Mouse (Mus musculus) heart, postnatal 10 days (tissue): ENCODE data around the gene Vmn2r55. TPM values are rescaled to one million over a fixed set of nuclear protein-coding genes. Genes with fewer than 3 reads are reported as not detected.
"Not testable (repeated sequence)": the region's sequence is repeated elsewhere in the genome, so short reads cannot be mapped to it uniquely, and the experiment has no call there.

ENCODE experiments used
- DNase-seq, 2 experiments: peaks; one replicate each; pipeline ENCODE4 v3.0.0; 2021
- intact Hi-C: fragments of 180-260 bp; cut with DNase I; formaldehyde crosslinking; loops from one replicate; pipeline ENCODE4 v1.15.1; 2025
- total RNA-seq, 2 experiments: library from RNA; stranded (reverse); gene quantifications; 2 replicates each; pipeline ENCODE4 v1.2.3; 2021

Gene Vmn2r55
- total RNA-seq: not detected

GRCm38 (mm10) chr7:12684903-12685302 is at the start of gene Vmn2r55:
Vmn2r55 (minus strand) TSS chr7:12685003.
- DNase-seq, intact Hi-C loops: not testable (repeated sequence)

GRCm38 (mm10) chr7:12640219-12640618 is 44.6 kb downstream of the Vmn2r55 start, which contains the start of gene Vmn2r54:
Vmn2r54 (minus strand) TSS chr7:12640319.
- intact Hi-C loops: not testable (repeated sequence)

GRCm38 (mm10) chr7:12608688-12609087 is 76.1 kb downstream of the Vmn2r55 start, which contains the start of gene Vmn2r53:
Vmn2r53 (minus strand) TSS chr7:12608788.
- intact Hi-C loops: no loop called here
- no peak for DNase-seq

More at GRCm38 (mm10) chr7:12640219-12640618, 44.6 kb downstream of the Vmn2r55 start, which contains the start of gene Vmn2r54:
- DNase-seq: not testable (repeated sequence)

Other genes with a start within 250 kb of the Vmn2r55 start
- gene Zfp606, start 206.7 kb downstream of the Vmn2r55 start, total RNA-seq: 10 to 100 TPM; 14.4 to 17.5 TPM
- not detected for gene 2900092C05Rik, start 172.5 kb downstream of the Vmn2r55 start, total RNA-seq
- under 1 TPM; 0.02 TPM for gene Vmn2r53, start 76.2 kb downstream of the Vmn2r55 start, total RNA-seq
- not detected for gene Vmn2r54, start 44.7 kb downstream of the Vmn2r55 start, total RNA-seq
- gene Vmn2r56, start 50.0 kb upstream of the Vmn2r55 start, total RNA-seq: not detected
- gene Zscan18, start 118.6 kb upstream of the Vmn2r55 start, total RNA-seq: 1 to 10 TPM; 2.0 to 2.8 TPM
- gene Zfp329, start 133.9 kb upstream of the Vmn2r55 start, total RNA-seq: 1 to 10 TPM; 7.5 to 9.2 TPM
- 10 to 100 TPM; 17.4 to 20.9 TPM for gene Zfp110, start 149.8 kb upstream of the Vmn2r55 start, total RNA-seq
- gene Zfp128, start 196.2 kb upstream of the Vmn2r55 start, total RNA-seq: 1 to 10 TPM; 3.6 to 4.8 TPM
- gene Zscan22, start 212.8 kb upstream of the Vmn2r55 start, total RNA-seq: 1 to 10 TPM; 5.5 to 6.8 TPM
- gene Rps5, start 237.3 kb upstream of the Vmn2r55 start, total RNA-seq: 100 to 1,000 TPM; 740 to 748 TPM
- gene Rnf225, start 242.4 kb upstream of the Vmn2r55 start, total RNA-seq: under 1 TPM; 0.36 to 0.37 TPM